Mouse (Mus musculus) hindbrain, embryonic 13.5 days (tissue): Measurements from ENCODE around the gene Gse1. TPM values are rescaled to one million over a fixed set of nuclear protein-coding genes. Genes with fewer than 3 reads are reported as not detected.

Experiments used
- ATAC-seq: fragments of 200-750 bp; cut with Nextera tagmentation; 2 replicates; pipeline ENCODE4 v1.8.0; 2017; ENCODE audit warnings: moderate TSS enrichment; ENCODE audit not compliant: low FRiP score
- H3K27ac ChIP-seq: fragments of 300-500 bp; sonication (generic); 2 replicates; pipeline ENCODE4 v1.5.1; 2015; ENCODE audit warnings: inconsistent platforms, mild to moderate bottlenecking, moderate library complexity
- H3K27me3 ChIP-seq: fragments of 300-500 bp; sonication (generic); 2 replicates; pipeline ENCODE4 v1.6.1; 2015; ENCODE audit warnings: mild to moderate bottlenecking, inconsistent platforms
- H3K36me3 ChIP-seq: fragments of 300-500 bp; sonication (generic); 2 replicates; pipeline ENCODE4 v1.6.1; 2015; ENCODE audit warnings: mild to moderate bottlenecking, inconsistent platforms
- H3K4me1 ChIP-seq: fragments of 300-500 bp; sonication (generic); replicated peaks from 2 replicates; pipeline ENCODE4 v1.6.1; 2015; ENCODE audit warnings: inconsistent platforms
- H3K4me2 ChIP-seq: fragments of 300-500 bp; sonication (generic); 2 replicates; pipeline ENCODE4 v1.6.1; 2015; ENCODE audit warnings: inconsistent platforms, mild to moderate bottlenecking, moderate library complexity
- H3K4me3 ChIP-seq: fragments of 300-500 bp; sonication (generic); 2 replicates; pipeline ENCODE4 v1.5.1; 2015; ENCODE audit warnings: mild to moderate bottlenecking, inconsistent platforms
- H3K9ac ChIP-seq: fragments of 300-500 bp; sonication (generic); 2 replicates; pipeline ENCODE4 v1.6.1; 2015; ENCODE audit warnings: mild to moderate bottlenecking, inconsistent platforms
- H3K9me3 ChIP-seq: fragments of 300-500 bp; sonication (generic); 2 replicates; pipeline ENCODE4 v1.6.1; 2016; ENCODE audit warnings: inconsistent platforms
- WGBS: fragments of 180-500 bp; shearing (Covaris S2); methylation state at CpG from one replicate; pipeline ENCODE4 v1.1.7; 2015; 5-methylcytosine and 5-hydroxymethylcytosine counted together
- polyA plus RNA-seq: library from polyadenylated mRNA; unstranded; fragments of >200 nt; fragmentation: Nextera tagmentation; extraction: Ambion mirVana; gene quantifications from 2 replicates; pipeline ENCODE4 v1.2.1, GENCODE M21; 2015

The Gse1 gene
- polyA plus RNA-seq, 1 experiment from 2014 or later, result 22.1 TPM

DNA sequence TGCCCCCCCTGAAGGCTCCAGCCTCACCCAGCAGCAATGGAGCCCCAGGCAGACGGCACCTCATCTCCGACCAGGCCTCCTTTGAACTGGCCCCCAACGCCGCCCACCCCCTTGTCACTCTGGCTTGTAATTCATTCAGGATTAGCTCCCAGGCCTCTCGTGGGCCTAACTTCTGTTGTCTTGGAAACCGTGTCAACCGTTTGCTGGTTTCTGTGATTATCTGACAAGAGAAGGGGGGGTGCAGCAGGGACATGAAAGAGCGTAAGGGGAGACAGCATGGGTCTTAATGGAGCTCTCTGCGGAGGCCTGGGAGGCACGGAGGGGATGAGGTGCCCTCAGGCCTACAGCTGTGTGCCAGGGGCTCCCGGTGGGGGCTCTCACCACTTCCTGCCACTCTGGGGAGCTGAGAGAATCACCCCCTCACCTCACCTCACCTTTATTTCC is 269.3 kb downstream of the Gse1 start:
- Histone ChIP-seq H3K4me2 (peak overlapping the region; percentile 36), H3K9me3 (no peaks in the 10 kb centered on the region), H3K36me3 (no peaks in the 10 kb centered on the region), H3K27me3 (no peaks in the 10 kb centered on the region), H3K4me1 (peaks cover 98% of the 10 kb centered on the region), H3K9ac (peak overlapping the region; percentile 62), H3K4me3 (0 out of 2 replicates have a peak overlapping the region, but pooled peaks have one; percentile 9), H3K27ac (peak overlapping the region; percentile 80)
- ATAC-seq, result 0 out of 2 replicates have a peak, but pooled peaks have one; percentile 12
- 8% methylated on average over 11 of the region's 11 CpGs for WGBS

DNA sequence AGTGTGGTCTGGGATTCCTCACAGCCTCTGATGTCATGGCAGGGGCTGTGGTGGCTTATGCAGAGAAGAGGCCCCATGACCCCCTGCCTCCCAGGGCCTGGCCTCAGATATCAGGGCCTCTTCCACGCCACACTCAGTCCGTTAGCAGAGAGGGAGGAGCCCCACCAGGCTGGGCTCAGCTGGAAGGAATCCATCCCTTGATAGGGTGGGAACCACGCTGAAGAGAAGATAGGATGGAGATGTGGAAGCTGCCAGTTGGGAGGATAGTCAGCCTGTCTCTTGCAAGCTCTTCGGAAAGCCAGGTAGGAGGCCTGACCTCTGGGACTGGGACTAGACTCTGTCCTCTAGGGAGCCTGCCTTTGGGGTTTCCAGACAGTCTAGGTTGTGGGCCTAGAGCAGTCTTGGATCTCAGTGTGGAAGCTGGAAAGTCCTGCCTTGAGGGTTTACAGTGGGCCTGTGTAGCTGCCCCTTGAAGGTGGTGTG is 270.1 kb downstream of the Gse1 start:
- Histone ChIP-seq H3K27ac (peak overlapping the region; percentile 80), H3K9ac (peak overlapping the region; percentile 62), H3K9me3 (no peaks in the 10 kb centered on the region), H3K4me1 (peaks cover 98% of the 10 kb centered on the region), H3K36me3 (no peaks in the 10 kb centered on the region), H3K4me3 (peak overlapping the region; percentile 11; the same call in 1 of the 2 replicates), H3K4me2 (peak overlapping the region; percentile 36), H3K27me3 (no peaks in the 10 kb centered on the region)
- ATAC-seq, result no peak
- 15% methylated on average over 4 of the region's 4 CpGs for WGBS

DNA sequence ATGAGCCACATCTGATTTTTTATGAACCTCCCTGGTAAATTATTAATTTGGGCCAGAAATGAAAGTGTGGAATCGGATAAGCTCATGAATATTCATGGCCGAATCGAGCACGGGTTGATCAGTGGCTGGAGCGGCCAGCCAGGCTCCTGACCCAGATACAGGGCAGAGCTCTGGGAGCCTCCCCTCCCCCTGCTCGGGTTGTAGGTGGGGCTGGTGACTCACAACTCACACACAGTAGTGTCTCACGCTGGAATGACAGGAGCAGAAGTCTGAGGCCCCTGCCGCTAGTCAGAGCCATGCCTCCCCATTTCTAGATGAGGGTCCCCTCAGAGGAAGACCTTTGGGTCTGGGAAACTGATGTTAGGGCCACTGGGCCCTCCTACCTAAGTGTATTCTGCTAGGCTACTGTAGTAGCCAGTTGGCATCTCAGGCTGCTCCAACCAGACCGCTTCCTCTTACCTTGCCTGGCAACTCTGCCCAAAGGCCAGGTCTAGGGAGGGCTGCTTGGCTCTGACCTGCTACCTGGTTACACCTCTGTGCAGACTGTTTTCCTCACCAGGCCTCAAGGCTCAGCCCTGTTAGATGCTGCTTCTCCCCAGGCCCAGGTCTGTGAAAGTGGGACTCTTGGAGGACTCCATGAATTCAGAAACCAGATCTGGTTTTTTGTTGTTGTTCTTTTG is 270.8 kb downstream of the Gse1 start:
- no peaks in the 10 kb centered on the region for H3K36me3 ChIP-seq
- H3K4me2 ChIP-seq, result peak overlapping the region; percentile 36
- WGBS, result 16% methylated on average over 9 of the region's 9 CpGs
- H3K9me3 ChIP-seq, result no peaks in the 10 kb centered on the region
- 0 out of 2 replicates have a peak, but pooled peaks have one; percentile 24 for ATAC-seq
- H3K27ac ChIP-seq, result peak overlapping the region; percentile 80
- H3K27me3 ChIP-seq, result no peaks in the 10 kb centered on the region
- peak overlapping the region; percentile 11; the same call in 1 of the 2 replicates for H3K4me3 ChIP-seq
- H3K9ac ChIP-seq, result peak overlapping the region; percentile 62
- peaks cover 98% of the 10 kb centered on the region for H3K4me1 ChIP-seq

DNA sequence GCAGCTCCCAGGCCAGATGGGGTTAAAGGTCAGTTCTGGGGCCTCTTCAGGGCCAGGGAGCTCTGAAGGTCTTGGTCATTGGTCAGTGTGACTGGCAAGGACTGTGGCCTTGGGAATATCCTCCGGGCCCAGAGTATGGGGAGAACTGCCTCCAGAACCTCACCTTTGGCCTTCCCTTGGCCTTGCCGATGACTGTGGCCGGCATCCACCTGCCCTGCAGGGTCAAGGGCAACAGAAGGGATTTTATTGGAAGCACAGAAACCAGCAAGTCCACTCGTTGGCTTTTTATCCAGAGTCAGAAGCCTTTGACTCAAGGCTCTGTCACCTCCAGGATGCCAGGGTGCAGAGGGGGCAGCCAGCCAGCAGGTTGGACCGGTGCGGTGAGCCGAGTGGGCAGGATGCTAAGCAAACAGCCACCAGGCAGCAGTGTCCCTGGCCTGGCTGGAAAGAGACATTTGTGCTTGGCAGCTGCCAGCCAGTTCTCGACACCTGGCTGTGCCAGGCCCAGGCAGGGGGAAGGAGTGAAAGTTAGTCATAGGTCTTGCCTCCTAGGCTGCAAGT is 272.5 kb downstream of the Gse1 start:
- H3K27ac ChIP-seq, result no peak overlapping the region; the same call in 1 of the 2 replicates
- no peak overlapping the region for H3K4me3 ChIP-seq
- no peaks in the 10 kb centered on the region for H3K36me3 ChIP-seq
- H3K9me3 ChIP-seq, result no peaks in the 10 kb centered on the region
- H3K4me2 ChIP-seq, result no peak overlapping the region
- H3K4me1 ChIP-seq, result peaks cover 98% of the 10 kb centered on the region
- 75% methylated on average over 8 of the region's 8 CpGs for WGBS
- ATAC-seq, result no peak
- H3K9ac ChIP-seq, result 0 out of 2 replicates have a peak overlapping the region, but pooled peaks have one; percentile 51
- no peaks in the 10 kb centered on the region for H3K27me3 ChIP-seq

DNA sequence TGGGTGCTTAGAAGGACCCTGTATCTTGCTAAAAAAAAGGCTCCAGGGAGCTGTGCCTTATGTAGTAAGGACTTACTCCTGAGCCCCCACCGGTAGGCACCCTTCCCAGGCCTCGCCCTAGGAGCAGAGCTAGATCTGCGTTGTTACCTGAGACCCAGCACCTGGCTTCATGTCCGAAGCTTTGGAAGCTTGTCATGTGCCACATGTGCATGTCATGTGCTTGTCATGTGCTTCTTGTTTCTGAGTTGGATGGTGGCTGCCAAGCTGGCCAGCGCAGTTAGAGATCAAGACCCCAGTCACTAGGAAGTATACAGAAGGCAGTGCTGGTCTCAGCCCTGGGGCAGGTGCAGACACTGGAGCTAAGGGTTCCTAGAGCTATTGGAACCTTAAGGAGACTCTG is 273.2 kb downstream of the Gse1 start:
- Histone ChIP-seq H3K9me3 (no peaks in the 10 kb centered on the region), H3K27me3 (no peaks in the 10 kb centered on the region), H3K27ac (no peak overlapping the region), H3K9ac (no peak overlapping the region), H3K36me3 (no peaks in the 10 kb centered on the region), H3K4me1 (peaks cover 99% of the 10 kb centered on the region), H3K4me3 (no peak overlapping the region), H3K4me2 (no peak overlapping the region)
- ATAC-seq, result no peak
- 87% methylated on average over 5 of the region's 5 CpGs for WGBS

DNA sequence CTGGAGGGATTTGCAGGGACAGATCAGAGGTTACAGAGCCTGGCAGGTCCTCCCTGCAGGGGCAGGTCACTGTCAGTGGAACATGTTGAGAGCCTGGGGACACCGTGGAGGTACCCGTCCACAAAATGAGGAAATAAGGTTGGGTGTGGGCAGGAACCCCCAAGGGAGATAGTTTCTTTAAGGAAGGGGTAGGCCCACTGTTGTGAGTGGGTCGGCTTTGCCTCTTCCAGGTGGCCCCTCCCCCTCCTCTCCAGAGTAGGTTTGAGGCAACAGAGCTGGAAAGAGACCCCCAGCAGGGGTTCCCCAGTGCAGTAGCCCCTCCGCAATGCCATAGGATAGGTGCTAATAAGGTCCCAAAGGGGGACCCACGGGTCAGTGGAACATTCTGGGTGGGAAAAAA is 274.2 kb downstream of the Gse1 start:
- H3K4me1 ChIP-seq, result peaks cover 98% of the 10 kb centered on the region
- no peak overlapping the region for H3K4me3 ChIP-seq
- no peaks in the 10 kb centered on the region for H3K36me3 ChIP-seq
- no peak for ATAC-seq
- H3K9me3 ChIP-seq, result no peaks in the 10 kb centered on the region
- 52% methylated on average over 5 of the region's 5 CpGs for WGBS
- no peak overlapping the region for H3K4me2 ChIP-seq
- H3K27ac ChIP-seq, result no peak overlapping the region
- peak overlapping the region; percentile 39; the same call in 1 of the 2 replicates for H3K9ac ChIP-seq
- no peaks in the 10 kb centered on the region for H3K27me3 ChIP-seq

DNA sequence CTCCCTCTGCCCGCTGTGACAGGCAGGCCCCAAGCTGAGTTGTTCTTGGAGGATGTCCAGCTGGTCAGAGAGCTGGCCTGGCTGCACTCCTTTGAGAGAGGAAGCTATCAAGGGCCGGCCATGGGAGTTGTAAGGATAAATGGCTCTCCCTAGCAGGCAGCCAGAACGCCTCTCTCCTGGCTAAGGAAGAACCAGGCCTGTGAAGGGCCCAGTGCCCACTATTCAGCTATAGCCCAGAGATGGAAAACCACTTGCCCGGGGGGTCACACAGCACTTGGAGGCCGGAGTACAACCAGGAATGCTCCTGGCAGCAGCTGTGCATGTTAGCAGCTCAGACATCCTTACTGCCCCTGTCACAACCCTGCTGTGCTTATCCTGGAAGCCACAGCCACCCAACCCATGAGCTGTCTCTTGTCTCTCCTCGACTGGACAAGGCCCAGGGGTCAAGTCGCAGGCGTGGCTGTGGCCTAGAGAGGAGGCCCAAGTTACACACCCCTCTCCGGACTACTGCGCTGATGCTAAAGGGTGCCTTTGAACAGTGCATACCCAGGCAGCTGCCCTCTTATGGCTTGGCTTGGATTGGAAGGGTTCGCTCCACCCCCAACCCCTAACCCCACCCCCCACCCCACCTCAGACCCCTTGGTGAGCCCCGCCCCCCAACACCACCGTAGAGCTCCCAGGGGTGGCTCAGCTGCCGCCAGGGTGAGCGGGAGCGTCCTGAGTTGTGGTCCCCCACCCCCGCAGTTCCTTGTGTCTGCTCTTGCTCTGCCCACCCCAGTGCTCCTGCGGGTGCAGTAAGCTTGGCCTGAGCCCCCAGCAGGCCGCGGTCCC is 276.2 kb downstream of the Gse1 start:
- Histone ChIP-seq H3K9ac (peak overlapping the region; percentile 67), H3K36me3 (no peaks in the 10 kb centered on the region), H3K27me3 (no peaks in the 10 kb centered on the region), H3K4me3 (peak overlapping the region; percentile 30), H3K9me3 (no peaks in the 10 kb centered on the region), H3K4me1 (peaks cover 98% of the 10 kb centered on the region), H3K4me2 (peak overlapping the region; percentile 60), H3K27ac (peak overlapping the region; percentile 92)
- 4% methylated on average over 20 of the region's 20 CpGs for WGBS
- no peak for ATAC-seq

DNA sequence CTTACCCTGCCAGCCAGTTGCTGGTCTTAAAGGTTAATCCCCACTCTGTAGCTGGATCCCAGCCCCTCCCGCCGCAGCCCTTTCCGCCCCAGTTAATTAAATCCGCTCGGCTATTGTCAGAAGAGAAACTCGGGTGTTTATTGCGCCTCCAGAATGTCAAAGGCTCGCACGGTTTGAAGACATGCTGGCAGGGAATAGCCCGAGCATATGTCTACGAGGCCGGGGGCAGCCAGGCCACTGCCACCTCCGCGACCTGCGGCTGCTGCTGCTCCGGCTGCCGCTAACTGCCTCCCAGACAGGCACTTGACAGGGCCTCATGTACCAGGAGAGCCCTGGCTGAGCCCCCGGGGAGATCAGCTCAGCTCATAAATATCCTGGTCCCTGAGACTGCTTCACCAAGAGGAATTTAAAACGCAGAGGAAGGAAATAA is 276.8 kb downstream of the Gse1 start:
- ATAC-seq, result no peak
- H3K27ac ChIP-seq, result peak overlapping the region; percentile 92
- H3K27me3 ChIP-seq, result no peaks in the 10 kb centered on the region
- 0% methylated on average over 19 of the region's 19 CpGs for WGBS
- H3K4me2 ChIP-seq, result peak overlapping the region; percentile 60
- no peaks in the 10 kb centered on the region for H3K36me3 ChIP-seq
- H3K4me1 ChIP-seq, result peaks cover 99% of the 10 kb centered on the region
- peak overlapping the region; percentile 67 for H3K9ac ChIP-seq
- peak overlapping the region; percentile 30 for H3K4me3 ChIP-seq
- H3K9me3 ChIP-seq, result no peaks in the 10 kb centered on the region

DNA sequence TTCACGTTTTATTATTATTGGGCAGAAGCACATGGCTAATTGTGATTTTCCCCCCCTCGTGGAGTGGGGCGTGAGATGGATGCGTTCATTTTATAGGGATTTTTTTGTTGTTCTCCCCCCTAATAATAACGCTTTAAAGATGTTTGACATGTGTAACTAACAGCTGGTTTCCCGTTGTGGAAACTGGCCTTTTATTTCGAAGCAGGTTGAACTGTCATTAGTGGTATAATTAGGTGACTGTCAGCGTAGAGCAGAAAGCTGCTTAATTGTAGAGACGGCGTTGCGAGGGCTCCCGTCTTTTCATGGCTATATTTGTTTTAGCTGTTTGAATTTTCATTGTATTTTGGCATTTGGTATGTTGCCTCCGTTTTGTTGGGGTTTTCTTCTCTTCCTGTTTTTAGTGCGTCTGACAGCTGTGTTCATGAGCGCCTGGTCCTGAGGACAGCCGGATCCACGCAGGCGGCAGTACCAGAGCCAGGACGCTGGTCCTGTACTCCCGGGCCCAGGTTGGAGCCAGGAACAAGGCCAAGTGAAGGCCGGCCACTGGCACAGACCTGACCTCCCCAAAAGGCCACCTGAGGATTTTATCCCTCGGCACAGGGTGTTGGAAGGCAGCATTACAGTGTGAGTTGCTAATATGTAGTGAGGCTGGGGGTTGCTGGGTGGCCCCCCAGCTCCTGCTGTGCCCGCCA is 277.5 kb downstream of the Gse1 start:
- Histone ChIP-seq H3K4me3 (peak overlapping the region; percentile 30), H3K9ac (peak overlapping the region; percentile 67), H3K27ac (peak overlapping the region; percentile 92), H3K27me3 (no peaks in the 10 kb centered on the region), H3K9me3 (no peaks in the 10 kb centered on the region), H3K36me3 (no peaks in the 10 kb centered on the region), H3K4me2 (peak overlapping the region; percentile 60), H3K4me1 (peaks cover 99% of the 10 kb centered on the region)
- WGBS, result 9% methylated on average over 23 of the region's 23 CpGs
- ATAC-seq, result no peak

DNA sequence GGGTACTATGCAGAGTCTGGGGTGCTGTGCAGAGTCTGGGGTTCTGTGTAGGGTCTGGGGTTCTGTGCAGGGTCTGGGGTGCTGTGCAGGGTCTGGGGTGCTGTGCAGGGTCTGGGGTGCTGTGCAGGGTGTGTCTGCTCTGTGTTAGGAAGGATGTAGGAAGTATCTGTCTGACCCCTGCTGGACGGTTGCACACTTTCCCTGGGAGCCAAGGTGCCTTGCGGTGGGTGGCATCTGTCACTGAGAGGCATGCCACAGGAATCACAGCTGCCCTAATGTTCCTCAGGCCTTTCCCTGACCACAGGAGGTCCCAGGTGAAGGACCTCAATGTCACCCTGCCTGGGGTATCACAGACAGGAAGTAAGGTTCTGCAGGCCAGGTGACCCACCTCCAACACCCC is 278.3 kb downstream of the Gse1 start:
- no peak for ATAC-seq
- H3K27me3 ChIP-seq, result no peaks in the 10 kb centered on the region
- H3K4me2 ChIP-seq, result no peak overlapping the region
- no peaks in the 10 kb centered on the region for H3K36me3 ChIP-seq
- H3K4me1 ChIP-seq, result peaks cover 99% of the 10 kb centered on the region
- 0 out of 2 replicates have a peak overlapping the region, but pooled peaks have one; percentile 92 for H3K27ac ChIP-seq
- H3K9ac ChIP-seq, result no peak overlapping the region
- no peak overlapping the region for H3K4me3 ChIP-seq
- no peaks in the 10 kb centered on the region for H3K9me3 ChIP-seq
- 53% methylated on average over 2 of the region's 2 CpGs for WGBS

DNA sequence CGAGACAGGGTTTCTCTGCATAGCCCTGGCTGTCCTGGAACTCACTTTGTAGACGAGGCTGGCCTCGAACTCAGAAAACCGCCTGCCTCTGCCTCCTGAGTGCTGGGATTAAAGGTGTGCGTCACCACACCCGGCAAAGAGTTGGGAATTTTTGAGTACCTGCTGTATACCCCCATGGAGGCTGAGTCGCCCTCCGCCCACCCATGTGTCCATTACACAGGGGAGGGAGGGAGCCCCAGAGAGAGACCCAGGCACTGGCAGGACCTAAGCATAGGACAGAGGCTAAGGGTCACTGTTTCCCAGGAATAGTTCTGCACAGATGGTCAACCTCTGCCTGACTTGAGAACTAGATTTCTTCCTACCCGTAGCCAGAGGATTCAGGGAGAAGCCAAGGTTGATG is 279.0 kb downstream of the Gse1 start:
- ATAC-seq, result no peak
- Histone ChIP-seq H3K36me3 (no peaks in the 10 kb centered on the region), H3K9me3 (no peaks in the 10 kb centered on the region), H3K4me1 (peaks cover 99% of the 10 kb centered on the region), H3K4me2 (no peak overlapping the region), H3K27ac (peak overlapping the region; percentile 40; the same call in 1 of the 2 replicates), H3K4me3 (no peak overlapping the region), H3K27me3 (no peaks in the 10 kb centered on the region), H3K9ac (0 out of 2 replicates have a peak overlapping the region, but pooled peaks have one; percentile 24)
- 89% methylated on average over 9 of the region's 9 CpGs for WGBS
